Mouse (Mus musculus) thymus, postnatal 10 days (tissue): ENCODE results near the gene Polr2a.
A peak's percentile ranks its signal among the peaks of the same experiment; 100 is the strongest.
"Not testable (repeated sequence)": the region's sequence is repeated elsewhere in the genome, so short reads cannot be mapped to it uniquely, and the experiment has no call there.

ENCODE experiments used
- DNase-seq, 2 experiments: peaks; one replicate each; pipeline ENCODE4 v3.0.0; 2021; ENCODE audit warnings: low spot score in 2 of 2

Gene Polr2a

DNA sequence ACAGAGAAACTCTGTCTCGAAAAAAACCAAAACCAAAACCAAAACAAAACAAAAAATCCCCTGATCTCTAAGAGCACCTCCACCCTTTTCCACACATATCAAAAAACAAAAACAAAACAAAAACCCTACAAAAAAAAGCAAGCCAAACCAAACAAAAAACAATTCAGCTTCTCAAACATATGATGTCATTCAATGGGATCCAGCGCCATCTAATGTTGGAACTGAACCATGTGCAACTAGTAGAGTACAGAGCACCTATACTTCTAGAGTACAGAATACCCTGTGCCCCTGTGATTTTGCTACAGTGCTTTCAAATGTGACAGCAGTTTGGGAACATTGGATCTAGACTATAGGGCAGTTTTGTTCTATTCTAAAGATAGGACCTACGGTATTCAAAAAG, 3.7 kb downstream of the Polr2a start:
- DNase-seq = peak in 1 of 2 experiments; percentile 66

DNA sequence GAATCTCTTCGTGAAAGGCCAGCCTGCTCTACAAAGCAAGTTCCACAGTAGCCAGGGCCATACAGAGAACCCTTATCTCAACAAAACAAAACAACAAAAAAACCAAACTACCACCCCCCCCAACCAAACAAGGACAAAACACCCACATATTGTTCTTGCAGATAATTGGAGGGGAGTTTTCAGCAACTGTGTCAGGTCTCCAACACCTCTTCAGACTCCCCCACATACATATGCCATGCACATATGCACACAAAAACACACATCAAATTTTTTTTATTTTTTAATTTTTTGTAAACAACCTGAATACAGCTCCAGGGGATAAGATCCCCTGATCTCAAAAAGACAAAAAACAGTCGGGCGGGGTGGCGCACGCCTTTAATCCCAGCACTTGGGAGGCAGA, 4.2 kb downstream of the Polr2a start:
- DNase-seq = no peak

DNA sequence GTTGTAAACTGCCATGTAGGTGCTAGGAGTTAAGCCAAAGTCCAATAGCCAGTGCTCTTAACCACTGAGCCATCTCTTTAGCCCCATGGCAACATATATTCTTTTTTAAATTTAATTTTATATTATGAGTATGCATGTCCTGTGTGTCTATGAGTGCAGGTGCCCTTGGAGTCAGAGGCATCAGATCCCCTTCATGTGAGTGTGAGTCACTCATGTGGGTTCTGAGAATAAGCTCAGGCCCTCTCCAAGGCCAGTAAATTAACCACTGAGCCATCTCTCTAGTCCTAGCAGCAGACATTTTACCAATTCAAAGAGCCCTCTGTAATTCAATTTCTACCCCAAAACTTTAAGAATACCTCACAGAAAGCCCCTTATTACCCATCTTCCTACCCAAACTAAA, 5.8 kb downstream of the Polr2a start:
- DNase-seq = no peak

DNA sequence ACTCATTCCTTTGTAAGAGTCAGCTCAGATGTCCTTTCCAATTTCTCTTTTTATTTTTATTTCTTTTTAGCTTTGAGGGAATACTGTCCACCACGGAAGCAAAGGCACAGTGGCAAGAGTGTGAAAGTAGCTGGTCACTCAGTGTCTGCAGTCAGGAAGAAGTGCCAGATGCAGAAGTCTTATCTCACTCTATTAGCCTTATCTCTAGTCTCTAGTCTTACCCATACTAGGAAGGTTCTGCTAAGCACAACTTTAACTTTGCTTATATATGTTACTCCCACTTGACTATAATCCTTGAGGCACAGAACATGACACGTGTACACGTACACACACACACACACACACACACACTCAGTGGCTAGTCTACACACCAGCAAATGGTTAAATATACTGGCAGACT, 6.8 kb downstream of the Polr2a start:
- no peak for DNase-seq

DNA sequence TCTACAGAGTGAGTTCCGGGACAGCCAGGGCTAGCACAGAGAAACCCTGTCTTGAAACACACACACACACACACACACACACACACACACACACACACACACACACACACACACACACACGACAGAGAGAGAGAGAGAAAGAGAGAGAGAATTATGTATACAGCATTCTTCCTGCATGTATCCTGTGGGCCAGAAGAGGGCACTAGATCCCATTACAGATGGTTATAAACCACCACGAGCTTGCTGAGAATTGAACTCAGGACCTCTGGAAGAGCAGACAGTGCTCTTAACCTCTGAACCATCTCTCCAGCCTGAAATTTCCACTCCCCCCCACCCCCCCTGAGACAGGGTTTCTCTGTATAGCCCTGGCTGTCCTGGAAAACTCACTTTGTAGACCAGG, 27.0 kb downstream of the Polr2a start:
- not testable (repeated sequence) for DNase-seq

DNA sequence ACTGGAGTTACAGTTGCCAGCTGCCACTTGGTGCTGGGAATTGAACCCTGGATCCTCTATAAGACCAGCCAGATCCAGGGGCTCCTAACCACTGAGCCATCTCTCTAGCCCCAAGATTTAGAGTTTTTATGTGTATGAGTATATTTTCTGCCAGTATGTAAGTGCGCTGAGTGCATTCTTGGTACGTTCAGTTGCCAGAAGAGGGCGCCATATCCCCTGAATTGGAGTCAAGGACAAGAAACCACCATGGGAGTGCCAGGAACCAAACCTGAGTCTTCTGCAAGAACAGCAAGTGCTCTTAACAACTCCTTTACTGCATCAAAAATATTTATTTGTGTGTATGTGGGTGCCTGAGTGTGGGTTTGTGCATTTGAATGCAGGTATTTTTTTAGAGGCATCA, 29.4 kb downstream of the Polr2a start:
- peak; percentile 45 to 79 for DNase-seq

DNA sequence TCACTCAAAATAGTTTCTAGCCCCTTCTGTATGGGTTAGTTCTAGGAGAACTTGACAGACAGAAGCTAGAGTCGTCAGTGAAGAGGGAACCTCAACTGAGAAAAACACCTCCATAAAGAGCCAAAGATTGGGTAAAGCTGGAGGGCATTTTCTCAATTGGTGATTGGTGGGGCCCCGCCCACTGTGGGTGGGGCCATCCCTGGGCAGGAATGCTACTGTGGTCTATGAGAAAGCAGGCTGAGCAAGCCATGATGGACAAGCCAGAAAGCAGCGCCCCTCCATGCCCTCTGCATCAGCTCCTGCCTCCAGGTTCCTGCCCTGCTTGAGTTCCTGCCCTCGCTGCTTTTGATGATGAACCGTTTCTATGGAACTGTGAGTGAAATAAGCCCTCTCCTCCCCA, 32.5 kb downstream of the Polr2a start:
- no peak for DNase-seq

DNA sequence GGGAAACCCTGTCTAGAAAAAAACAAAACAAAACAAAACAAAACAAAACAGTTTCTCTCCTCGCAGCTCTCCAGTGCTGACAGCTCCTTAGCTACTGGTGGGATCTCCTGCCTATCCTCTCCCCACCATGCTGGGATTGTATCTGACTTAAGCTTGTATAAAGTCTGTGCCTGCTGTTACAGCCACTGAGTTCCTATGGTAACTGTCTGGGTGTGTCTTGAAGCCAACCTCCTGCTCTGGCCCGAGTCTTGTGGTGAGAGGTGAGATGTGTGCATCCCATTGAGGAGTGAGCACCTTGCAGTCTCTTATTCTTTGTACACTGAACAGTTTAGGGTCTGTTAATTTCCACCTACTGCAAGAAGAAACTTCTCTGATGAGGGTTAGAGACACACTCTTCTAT, 35.4 kb downstream of the Polr2a start:
- no peak for DNase-seq

DNA sequence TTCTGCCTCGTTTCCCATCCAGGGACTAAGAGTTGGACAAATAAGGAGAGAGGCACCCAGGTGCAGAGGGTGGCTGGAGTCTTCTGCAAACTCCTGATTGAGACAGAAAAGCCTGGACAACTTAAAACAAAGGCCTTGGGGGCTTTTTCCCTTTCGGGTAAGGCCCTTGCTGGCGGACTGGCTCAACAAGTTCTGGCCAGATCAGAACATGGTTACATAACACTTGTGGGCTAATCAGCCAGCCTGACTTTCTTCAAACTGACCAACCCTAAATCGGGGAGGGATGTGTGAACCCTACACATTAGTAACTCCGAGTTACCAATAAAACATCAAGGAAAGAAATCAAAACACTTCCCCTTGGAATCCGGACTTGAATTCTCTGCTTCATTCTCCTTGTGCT, 37.6 kb downstream of the Polr2a start:
- no peak for DNase-seq

DNA sequence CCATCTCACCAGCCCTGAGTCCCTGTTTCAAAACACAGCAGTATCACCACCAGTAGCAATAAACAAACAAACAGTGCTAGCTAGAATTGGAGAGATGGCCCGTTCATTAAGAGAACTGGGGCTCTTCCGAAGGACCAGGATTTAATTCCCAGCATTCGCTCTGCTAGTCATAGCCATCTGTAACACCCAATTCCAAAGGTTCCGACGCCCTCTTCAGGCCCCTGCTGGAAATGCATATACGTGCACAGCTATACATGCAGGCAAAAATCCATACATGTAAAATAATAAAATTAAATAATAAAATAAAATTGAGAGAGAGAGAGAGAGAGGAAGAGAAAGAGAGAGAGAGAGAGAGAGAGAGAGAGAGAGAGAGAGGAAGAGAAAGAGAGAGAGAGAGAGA, 39.0 kb downstream of the Polr2a start:
- DNase-seq = no peak

DNA sequence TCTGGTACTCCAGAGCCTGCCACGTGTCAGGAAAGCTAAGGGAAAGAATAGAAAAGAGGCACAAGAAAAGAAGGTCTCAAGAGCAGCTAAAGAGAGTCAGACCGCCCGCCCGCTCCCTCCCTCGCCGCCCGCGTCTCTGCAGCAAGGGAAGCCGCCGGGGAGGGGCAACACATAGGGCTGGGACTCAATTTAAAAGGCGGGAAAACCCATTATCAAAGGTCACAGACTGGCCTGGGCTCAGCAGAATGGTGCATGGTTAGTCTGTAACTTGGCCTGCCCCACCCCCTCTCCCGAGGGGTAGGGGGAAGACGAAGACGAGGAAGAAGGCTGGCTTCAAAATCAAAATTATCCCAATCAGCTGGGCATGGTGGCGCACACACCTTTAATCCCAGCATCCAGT, 39.8 kb downstream of the Polr2a start:
- DNase-seq = no peak

DNA sequence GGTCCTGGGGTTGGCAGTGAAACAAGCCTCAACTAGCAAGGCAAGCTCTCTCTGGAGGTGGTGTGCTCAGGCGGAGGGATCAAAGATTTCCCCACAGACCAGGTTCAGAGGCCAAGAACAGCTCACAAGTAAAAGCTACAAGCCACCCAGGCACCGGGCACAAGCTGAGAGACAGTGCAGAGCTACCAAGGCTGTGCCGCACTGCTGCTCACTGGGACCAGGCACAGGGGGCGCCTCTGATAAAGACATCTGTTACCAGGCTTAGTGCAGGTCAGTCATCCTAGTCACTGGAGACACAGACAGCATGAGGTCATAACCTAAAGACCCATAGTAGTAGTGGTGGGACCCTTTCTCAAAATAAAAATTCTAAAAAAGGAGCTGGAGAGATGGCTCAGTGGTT, 41.5 kb downstream of the Polr2a start:
- no peak for DNase-seq

DNA sequence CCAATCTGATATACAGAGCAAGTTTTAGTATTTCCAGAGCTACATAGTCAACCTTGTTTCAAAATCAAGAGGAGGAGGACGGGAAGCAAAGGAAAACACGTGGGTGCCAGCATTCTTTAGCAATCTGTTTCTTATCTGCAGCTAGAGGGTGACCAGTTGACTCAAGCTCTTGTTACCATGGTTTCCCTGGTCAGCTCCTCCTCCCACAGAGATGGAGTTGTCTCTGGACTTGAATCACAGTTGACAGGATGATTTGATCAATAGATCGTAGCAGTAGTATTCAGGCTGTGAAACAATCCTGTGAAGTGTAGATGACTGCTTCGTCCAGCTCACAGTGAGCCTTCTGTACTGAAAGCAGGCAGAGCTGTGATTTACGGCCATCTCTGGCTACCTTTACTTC, 42.5 kb downstream of the Polr2a start:
- DNase-seq = no peak

DNA sequence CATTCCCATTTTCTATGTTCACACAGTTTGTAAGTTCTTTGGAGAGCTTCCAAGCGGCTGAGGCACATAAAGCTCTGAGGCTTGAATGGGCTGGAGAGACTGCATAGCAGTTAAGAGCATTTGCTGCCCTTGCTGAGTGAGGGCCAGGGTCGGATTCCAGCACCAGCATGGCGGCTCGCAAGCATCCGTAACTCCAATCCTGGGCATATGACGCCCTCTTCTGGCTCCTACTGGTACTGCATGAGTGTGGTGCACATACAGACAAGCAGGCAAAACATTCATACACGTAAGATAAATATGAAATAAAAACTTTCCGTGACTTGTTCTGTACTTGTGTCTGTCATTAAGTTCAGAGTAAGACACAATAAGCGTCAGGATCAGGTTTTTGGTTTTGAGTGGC, 43.0 kb downstream of the Polr2a start:
- DNase-seq = no peak

DNA sequence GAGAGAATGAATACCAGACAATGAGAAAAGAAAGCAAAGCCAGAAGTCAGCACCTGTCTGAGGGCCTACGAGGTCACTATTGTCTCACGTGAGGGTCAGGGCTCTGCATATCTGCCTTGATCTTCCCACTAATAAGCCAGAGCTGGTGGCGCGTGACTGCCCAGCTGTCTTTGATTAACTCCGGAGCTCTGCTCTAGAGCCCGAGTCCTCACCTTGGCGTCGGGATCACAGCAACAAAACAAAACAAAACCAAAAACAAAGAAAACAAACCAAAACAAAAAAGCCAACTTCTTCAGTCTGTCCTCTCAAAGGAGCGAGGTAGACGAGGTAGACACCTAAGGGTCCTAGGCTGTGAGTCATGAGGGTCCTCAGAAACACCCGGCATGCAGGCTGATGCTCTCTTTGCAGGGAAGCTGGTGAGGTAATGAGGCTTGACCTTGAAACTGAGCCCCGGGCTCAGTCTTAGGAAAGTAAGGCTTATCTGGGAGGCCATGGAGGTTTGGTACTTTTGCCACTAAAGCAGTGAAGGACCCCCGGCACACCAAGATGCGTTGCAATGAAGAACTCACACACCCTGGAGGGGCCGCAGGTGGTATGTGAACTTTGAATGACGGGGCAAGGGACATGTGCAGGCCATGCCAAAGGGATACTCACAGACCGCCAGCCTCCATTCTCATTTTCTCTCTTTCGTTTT, 43.7 kb downstream of the Polr2a start:
- DNase-seq = no peak

DNA sequence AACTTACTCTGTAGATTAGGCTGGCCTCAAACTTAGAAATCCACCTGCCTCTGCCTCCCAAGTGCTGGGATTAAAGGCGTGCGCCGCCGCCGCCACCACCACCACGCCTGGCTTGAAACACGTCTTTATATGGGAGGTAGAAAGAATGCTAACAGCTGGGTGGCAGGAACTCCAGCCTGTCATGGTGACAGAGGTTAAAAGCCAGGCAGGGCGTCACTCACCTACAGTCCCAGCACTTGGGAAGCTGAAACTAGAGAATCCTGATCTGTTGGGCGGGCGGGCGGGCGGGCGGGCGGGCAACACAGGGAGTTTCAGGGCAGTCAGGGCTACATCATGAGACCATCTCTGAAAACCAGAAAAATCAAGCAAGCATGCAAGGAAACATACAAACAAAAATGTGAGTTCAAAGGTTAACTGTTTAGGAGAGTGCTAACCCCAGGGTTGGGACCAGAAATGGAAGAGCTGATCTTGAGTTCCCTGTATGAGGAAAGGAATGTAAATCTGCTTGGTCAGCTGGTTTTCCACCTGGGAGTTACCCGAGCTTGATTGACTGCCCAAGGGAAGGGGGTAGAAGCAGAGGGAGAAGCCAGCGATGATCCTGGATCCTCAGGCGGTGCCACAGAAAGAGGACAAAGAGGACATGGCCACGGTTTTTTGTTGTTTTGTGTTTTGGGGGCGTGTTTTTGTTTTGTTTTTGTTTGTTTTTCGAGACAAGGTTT, 45.3 kb downstream of the Polr2a start:
- DNase-seq = no peak

DNA sequence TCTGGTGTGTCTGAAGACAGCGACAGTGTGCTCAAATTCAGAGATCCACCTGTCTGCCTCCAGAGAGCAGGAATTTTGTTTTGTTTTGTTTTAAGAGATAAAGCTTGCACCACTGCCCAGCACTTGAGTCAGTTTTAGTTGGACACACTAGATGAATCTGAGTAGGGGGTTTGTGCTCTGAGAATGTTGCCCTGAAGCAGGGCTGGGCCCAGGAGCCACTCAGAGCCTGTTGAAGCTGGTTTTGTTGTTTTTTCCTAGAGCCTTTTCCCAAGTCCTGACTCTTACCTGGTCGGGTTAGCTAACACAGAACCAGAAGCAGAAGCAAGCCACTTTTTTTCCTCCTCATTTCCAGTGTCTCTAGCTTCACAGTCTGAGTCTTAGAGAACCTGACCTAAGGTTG, 47.4 kb downstream of the Polr2a start:
- DNase-seq = no peak

DNA sequence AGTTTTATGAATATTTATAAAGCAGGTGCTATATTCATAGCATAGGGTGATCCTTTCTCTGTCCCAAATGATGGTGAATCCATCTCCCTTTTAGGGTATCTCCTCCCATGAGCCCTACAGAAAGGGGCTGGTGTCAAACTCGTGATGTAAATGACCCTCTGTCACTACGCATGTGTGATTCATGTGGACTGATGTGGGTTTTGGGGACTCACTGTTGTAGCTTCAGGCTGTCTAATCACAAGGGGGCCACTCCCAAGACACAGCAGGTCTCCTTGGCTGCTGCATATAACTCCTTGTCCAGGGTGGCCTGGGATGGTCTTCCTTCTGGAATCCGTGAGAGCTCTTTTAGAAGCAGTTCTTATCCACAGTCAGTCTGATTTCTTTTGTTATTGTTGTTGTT, 48.0 kb downstream of the Polr2a start:
- DNase-seq = no peak

DNA sequence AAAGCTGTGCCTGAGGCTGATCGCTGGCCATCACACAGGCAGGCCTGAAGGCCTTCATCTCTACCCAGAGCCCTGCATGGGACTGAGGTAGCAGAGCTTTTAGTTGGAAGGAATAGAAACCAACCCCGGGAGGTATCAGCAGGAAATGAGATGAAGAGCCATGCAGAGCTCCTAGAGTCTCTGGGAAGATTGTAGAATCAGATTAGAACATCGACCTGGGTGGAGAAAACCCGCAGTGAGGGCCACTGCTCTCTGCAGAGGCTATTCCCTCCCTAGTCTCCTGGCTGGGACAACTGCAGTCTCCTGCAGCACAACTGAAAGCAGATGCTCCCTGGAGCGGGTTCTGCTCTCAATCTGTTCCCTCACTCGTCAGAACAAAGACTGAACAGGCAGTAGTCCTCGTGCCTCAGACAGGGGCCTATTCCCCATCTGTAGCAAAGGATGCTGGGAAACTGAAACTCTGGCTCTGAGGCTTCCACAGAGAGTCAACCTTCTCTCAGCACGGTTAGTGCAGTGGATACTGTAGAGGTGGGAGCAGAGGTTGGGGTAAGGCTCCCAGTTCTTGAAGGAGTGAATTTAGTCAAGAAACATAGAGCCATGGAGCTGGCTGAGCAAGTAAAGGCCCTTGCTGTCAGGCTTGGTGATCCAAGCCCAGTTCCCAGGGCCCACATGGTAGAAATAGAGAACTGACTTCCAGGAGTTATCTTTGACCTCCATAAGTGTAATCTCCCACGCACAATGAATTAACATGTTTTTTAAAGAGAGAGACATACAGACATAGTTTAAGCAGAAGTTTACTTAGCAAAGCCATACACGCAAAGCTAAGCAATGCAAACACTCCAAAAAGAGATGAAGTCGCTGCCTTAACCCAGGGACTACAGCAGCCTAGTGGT, 48.6 kb downstream of the Polr2a start:
- no peak for DNase-seq

DNA sequence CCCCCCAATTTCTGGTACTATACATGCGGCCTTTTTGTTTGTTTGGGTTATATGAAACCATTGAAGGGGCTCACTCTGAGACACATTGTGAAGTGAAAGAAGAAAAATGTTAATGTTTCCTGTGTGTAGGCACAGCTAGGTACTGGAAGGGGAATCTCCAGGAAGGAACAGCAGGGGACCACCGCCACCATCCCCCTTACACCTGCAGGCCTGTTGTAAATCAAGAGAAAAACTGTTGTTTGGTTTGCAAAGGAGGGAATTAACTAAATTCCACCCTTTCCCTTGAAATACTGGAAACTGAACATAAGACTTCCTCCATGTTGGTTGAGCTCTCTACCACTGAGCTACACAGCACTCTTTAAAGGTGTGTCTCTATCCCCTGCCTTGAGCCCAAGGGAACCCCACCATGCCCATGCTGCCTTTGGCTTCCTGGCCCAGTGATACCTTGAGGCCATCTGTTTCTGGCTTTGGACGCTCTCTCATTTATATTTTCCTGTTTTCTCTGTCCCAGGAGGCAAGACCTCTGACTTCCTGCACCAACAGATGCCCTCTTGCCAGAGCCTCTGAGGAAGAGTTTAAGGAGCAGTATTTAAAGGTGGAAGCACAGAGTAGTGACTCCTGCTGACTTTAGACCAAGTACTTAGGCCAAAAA, 49.7 kb downstream of the Polr2a start:
- DNase-seq = no peak

DNA sequence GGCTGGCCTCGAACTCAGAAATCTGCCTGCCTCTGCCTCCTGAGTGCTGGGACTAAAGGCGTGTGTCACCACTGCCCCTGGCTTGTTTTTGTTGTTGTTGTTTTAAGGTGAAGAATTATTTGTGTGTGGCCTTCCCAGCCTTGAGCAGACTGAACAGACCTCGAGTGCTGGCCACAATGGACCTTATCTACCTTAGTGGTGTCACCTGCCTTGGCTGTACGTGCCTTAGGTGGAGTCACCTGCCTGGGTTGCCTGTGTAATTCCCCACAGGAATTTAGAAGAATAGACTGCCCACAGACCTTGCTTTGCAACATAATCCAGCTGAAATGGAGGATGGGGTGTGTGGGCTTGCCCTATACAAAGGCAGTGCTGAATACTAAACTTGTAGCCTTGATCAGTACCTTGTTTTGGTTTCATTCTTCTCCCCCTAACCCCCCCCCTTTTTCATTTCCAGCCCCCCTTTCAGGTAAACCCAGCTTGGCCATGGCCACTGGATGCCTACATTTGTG, 50.5 kb downstream of the Polr2a start:
- DNase-seq = no peak

DNA sequence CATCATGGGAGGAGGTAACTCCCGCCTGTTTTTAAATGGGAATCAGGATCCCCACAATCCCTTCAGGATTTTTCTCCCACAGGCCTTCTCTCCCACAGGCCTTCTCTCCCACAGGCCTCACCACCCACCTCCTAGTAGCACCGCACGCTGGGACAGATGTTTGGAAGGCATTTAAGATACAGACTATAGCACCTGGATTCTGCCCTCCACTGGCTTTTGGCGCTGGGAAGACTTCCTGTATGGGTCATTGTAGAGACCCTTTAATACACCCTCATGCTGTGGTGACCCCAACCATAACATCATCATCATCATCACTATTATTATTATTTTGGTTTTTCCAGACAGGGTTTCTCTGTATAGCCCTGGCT, 51.0 kb downstream of the Polr2a start:
- no peak for DNase-seq
